Mouse (Mus musculus): ENCODE data around the gene Cdc42. TPM values are rescaled to one million over a fixed set of nuclear protein-coding genes. Genes with fewer than 3 reads are reported as not detected.

Cdc42 gene
- polyA plus RNA-seq (2012; fragmentation: generic; extraction: Trizol): 240 TPM
- long read RNA-seq, experiment 1, transcript Cdc42-202 (6 exons, 2,108 nt): major isoform, 387 of 613 reads
- long read RNA-seq, experiment 1, partial matches to known transcripts: 199 of 613 reads
- long read RNA-seq, experiment 1, other reads (novel, unspliced or antisense): 26 of 613 reads
- long read RNA-seq, experiment 2, transcript Cdc42-202 (6 exons, 2,108 nt): major isoform, 1,634 of 1,930 reads
- long read RNA-seq, experiment 2, transcript Cdc42-201 (6 exons, 1,448 nt): minor isoform, 5 of 1,930 reads
- long read RNA-seq, experiment 2, partial matches to known transcripts: 235 of 1,930 reads
- long read RNA-seq, experiment 2, other reads (novel, unspliced or antisense): 56 of 1,930 reads

DNA sequence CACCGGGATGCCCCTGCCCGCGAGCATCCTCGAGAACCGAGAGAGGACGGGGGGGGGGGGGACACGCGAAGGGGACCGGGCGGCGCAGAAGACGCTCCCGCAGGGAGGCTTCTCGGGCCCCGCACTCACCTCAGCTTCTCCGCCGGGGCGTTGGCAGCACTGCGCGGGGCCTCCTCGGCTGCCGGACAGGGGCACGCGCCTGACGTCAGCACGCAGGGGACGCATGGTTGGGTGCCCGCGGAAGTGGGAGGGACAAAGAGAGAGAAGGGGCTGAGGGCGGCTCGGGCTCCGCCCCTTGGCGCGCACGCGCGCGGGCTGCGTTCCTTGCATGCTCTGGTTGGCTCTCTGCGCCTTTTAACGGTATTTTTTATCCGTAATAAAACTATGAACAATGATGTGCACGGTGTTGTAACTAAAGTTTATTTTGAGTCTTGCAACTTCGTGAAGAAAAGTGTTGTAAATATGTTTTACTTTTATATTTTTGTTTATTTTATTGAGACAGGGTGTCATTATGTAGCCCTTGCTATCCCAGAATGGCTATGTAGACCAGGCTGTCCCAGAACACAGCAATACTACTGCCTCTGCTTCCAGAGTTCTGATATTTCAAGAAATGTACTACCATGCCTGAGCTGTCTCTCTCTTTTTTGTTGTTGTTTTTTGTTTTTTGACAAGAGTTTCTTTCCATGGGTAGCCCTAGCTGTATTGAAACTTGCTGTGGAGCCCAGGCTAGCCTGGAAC, at the start of gene Cdc42:
Gene Cdc42 (minus strand): TSS at position 204 of the 738 bp plus-strand sequence.
- Histone ChIP-seq H3K79me2 (ENCODE audit: control insufficient read depth, insufficient read depth) (peaks cover 48% of the 10 kb centered on the region), H3K4me3 (ENCODE audit: insufficient read depth, poor library complexity, severe bottlenecking) (peak within 1 kb of the TSS; percentile 74), H3ac (ENCODE audit: control insufficient read depth, insufficient read length, low read depth) (peak within 1 kb of the TSS; percentile 98), H3K36me3 (ENCODE audit: control insufficient read depth, insufficient read depth) (peaks cover 18% of the 10 kb centered on the region), H3K79me3 (ENCODE audit: low read depth) (peaks cover 41% of the 10 kb centered on the region), H3K27me3 (ENCODE audit: control insufficient read depth, insufficient read depth, insufficient read length) (no peaks in the 10 kb centered on the region)
- TF ChIP-seq CEBPB (IDR thresholded peaks at IDR 0.05; ENCODE audit: low read depth): no peak
- peak; percentile 93 for TF ChIP-seq MAX (IDR thresholded peaks at IDR 0.05)
- no peak for TF ChIP-seq USF1 (IDR thresholded peaks at IDR 0.05; ENCODE audit: low read depth)
- no peak for TF ChIP-seq FOSL1 (IDR thresholded peaks at IDR 0.05; ENCODE audit: insufficient read depth, low read length, poor library complexity, severe bottlenecking)
- TF ChIP-seq CTCF (IDR thresholded peaks at IDR 0.05; ENCODE audit: control insufficient read depth, insufficient read depth, insufficient read length): no peak
- TF ChIP-seq MYOD1 (IDR thresholded peaks at IDR 0.05; ENCODE audit: control insufficient read depth, insufficient read length, low read depth): no peak

DNA sequence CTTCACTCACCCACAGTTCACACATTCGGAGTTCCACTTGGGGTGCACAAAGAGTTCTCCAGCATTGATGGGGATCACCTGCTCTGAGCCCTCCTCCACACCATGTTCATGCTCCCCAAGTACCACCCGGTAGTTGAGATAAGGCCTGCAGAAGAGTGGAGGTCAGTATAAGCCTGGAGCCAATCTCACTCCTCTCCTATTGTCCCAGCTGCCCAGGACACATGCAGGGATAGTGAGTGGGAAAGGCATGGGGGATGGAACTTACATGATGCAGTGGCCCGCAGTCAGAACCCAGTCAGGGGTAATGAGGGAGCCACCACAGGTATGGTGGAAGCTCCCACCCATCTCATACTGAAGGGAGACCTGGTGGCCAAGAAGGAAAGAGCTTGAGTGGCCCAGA, 48.1 kb upstream of the Cdc42 start:
- Histone ChIP-seq H3K79me3 (ENCODE audit: low read depth) (no peaks in the 10 kb centered on the region), H3ac (ENCODE audit: control insufficient read depth, insufficient read length, low read depth) (no peak overlapping the region), H3K4me3 (ENCODE audit: insufficient read depth, poor library complexity, severe bottlenecking) (no peak overlapping the region), H3K27me3 (ENCODE audit: control insufficient read depth, insufficient read depth, insufficient read length) (no peaks in the 10 kb centered on the region), H3K36me3 (ENCODE audit: control insufficient read depth, insufficient read depth) (no peaks in the 10 kb centered on the region), H3K79me2 (ENCODE audit: control insufficient read depth, insufficient read depth) (no peaks in the 10 kb centered on the region)
- TF ChIP-seq MAX (IDR thresholded peaks at IDR 0.05): no peak
- TF ChIP-seq MYOG (IDR thresholded peaks at IDR 0.05; ENCODE audit: control insufficient read depth, extremely low read depth, insufficient read length): no peak
- no peak for TF ChIP-seq FOSL1 (IDR thresholded peaks at IDR 0.05; ENCODE audit: insufficient read depth, low read length, poor library complexity, severe bottlenecking)
- no peak for TF ChIP-seq CEBPB (IDR thresholded peaks at IDR 0.05; ENCODE audit: low read depth)
- TF ChIP-seq MYOD1 (IDR thresholded peaks at IDR 0.05; ENCODE audit: control insufficient read depth, insufficient read length, low read depth): no peak

DNA sequence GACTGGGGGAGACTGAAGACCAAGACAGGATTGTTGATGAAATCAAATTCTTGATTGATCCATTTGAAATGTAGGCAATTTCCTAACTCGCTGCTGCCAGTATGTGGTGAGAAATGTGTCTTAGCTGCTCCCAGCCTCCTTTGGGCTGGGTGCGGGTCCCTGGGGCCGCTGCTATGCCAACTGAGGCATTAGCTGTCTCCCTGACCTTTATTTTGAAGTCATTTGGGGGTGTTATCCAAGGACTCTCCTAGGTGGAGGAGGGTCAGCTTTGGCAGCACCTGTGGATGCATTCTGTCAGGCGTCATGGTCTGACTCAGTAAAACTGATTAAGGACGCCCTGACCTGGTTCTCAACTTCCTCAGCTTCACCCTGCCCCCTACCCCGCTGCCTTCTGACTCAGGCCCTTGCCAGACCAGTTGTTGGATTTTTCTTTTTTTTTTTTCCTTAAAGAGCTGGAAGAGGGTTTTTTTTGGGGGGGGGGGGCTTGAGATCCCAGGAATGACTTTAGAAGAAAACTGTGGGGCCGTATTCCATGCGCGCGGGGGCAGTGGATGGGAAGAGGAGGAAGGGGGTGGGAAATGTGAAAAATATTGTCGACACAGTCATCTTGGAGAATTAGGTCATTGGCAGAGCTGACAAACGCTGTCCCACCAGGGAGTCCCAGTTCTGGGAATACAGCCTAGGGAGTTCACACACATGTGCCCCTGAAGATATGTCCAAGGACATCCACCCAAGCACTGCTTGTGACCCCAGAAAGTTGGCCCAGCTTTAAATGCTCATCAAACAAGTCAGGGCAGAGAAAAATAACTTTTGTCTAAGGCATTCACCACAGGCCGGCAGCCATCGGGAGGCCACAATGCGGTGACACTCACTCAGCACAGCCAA, 39.4 kb upstream of the Cdc42 start:
- Histone ChIP-seq H3K36me3 (ENCODE audit: control insufficient read depth, insufficient read depth) (no peaks in the 10 kb centered on the region), H3K27me3 (ENCODE audit: control insufficient read depth, insufficient read depth, insufficient read length) (no peaks in the 10 kb centered on the region), H3K79me3 (ENCODE audit: low read depth) (no peaks in the 10 kb centered on the region), H3K79me2 (ENCODE audit: control insufficient read depth, insufficient read depth) (no peaks in the 10 kb centered on the region), H3ac (ENCODE audit: control insufficient read depth, insufficient read length, low read depth) (no peak overlapping the region), H3K4me3 (ENCODE audit: insufficient read depth, poor library complexity, severe bottlenecking) (no peak overlapping the region)
- TF ChIP-seq CEBPB (IDR thresholded peaks at IDR 0.05; ENCODE audit: low read depth) (no peak), MYOG (IDR thresholded peaks at IDR 0.05; ENCODE audit: control insufficient read depth, extremely low read depth, insufficient read length) (no peak), MYOD1 (IDR thresholded peaks at IDR 0.05; ENCODE audit: control insufficient read depth, insufficient read length, low read depth) (peak; percentile 72), CTCF (IDR thresholded peaks at IDR 0.05; ENCODE audit: control insufficient read depth, insufficient read depth, insufficient read length) (no peak), USF1 (IDR thresholded peaks at IDR 0.05; ENCODE audit: low read depth) (no peak), MAX (IDR thresholded peaks at IDR 0.05) (no peak)

DNA sequence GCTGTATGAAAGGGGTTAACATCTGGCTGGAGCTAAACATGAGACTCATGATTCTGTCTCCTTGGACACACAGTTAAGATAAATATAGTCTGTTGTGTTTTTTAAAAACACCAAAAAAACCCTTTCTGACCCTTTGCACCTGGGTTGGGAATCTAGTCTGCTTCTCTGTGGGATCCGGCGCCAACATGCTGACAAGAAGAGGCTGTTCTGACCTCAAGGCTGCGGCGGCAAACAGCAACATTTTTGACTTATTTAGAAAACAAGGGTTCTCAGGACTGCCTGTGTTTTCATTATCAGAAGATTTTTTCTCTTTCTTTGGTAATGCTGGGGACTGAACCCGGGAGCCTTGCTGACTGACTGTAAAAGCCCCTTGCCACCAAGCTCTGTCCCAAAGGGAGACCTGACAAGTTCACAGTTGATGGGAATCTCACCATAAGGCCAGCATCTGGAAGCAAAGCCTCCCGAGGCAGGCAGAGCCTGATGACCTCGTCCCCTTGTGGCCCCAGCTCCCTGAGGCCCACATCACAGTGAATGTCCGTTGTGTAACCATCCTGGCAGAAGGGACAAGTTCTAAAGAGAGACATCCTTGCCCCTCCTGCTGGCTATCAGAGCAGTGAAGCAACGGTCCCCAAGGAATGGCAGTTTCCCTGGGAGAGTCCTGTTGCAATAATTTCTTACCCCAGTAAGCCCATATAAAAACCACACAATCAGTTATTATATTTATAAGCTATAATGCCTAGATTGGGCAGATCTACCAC, 36.0 kb upstream of the Cdc42 start:
- Histone ChIP-seq H3K36me3 (ENCODE audit: control insufficient read depth, insufficient read depth) (no peaks in the 10 kb centered on the region), H3K27me3 (ENCODE audit: control insufficient read depth, insufficient read depth, insufficient read length) (no peaks in the 10 kb centered on the region), H3K79me3 (ENCODE audit: low read depth) (no peaks in the 10 kb centered on the region), H3ac (ENCODE audit: control insufficient read depth, insufficient read length, low read depth) (no peak overlapping the region), H3K79me2 (ENCODE audit: control insufficient read depth, insufficient read depth) (no peaks in the 10 kb centered on the region), H3K4me3 (ENCODE audit: insufficient read depth, poor library complexity, severe bottlenecking) (no peak overlapping the region)
- TF ChIP-seq MYOG (IDR thresholded peaks at IDR 0.05; ENCODE audit: control insufficient read depth, extremely low read depth, insufficient read length): no peak
- TF ChIP-seq MYOD1 (IDR thresholded peaks at IDR 0.05; ENCODE audit: control insufficient read depth, insufficient read length, low read depth): no peak
- no peak for TF ChIP-seq CEBPB (IDR thresholded peaks at IDR 0.05; ENCODE audit: low read depth)
- no peak for TF ChIP-seq CTCF (IDR thresholded peaks at IDR 0.05; ENCODE audit: control insufficient read depth, insufficient read depth, insufficient read length)
- no peak for TF ChIP-seq MAX (IDR thresholded peaks at IDR 0.05)
- TF ChIP-seq USF1 (IDR thresholded peaks at IDR 0.05; ENCODE audit: low read depth): no peak
- no peak for TF ChIP-seq FOSL1 (IDR thresholded peaks at IDR 0.05; ENCODE audit: insufficient read depth, low read length, poor library complexity, severe bottlenecking)

DNA sequence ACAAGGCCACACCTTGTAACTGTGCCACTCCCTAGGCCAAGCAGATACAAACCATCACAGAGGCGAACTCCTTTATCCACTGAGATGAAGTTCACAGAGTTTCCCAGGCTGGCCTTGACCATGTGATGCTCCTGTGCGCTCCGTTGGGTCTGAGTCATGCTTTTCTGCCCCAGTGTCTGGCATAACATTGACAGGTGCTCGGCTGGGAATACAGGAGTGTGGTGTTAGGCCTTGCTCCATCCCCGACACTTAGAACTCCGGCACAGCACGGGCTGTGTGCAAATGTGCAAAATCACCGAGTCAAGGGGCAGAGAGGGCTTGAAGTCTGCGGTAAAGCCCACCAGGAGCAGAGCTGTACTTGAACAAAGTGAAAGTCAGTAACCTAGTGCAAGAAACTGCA, 35.4 kb upstream of the Cdc42 start:
- Histone ChIP-seq H3ac (ENCODE audit: control insufficient read depth, insufficient read length, low read depth) (no peak overlapping the region), H3K79me2 (ENCODE audit: control insufficient read depth, insufficient read depth) (peaks cover 1% of the 10 kb centered on the region), H3K79me3 (ENCODE audit: low read depth) (no peaks in the 10 kb centered on the region), H3K27me3 (ENCODE audit: control insufficient read depth, insufficient read depth, insufficient read length) (no peaks in the 10 kb centered on the region), H3K4me3 (ENCODE audit: insufficient read depth, poor library complexity, severe bottlenecking) (no peak overlapping the region), H3K36me3 (ENCODE audit: control insufficient read depth, insufficient read depth) (no peaks in the 10 kb centered on the region)
- TF ChIP-seq CTCF (IDR thresholded peaks at IDR 0.05; ENCODE audit: control insufficient read depth, insufficient read depth, insufficient read length) (no peak), USF1 (IDR thresholded peaks at IDR 0.05; ENCODE audit: low read depth) (no peak), MAX (IDR thresholded peaks at IDR 0.05) (no peak), FOSL1 (IDR thresholded peaks at IDR 0.05; ENCODE audit: insufficient read depth, low read length, poor library complexity, severe bottlenecking) (no peak)

Measured in C2C12 (cell line).